Mouse (Mus musculus) left cerebral cortex, adult 18-20 months (tissue): ENCODE measurements at regions not wholly inside any gene's neighbourhood (a gene's known extent, or its start where the extent isn't known, plus 50 kb on each side); places are given as distances from the start of the nearest gene placed in this dataset.

Experiments
- DNase-seq, 2 experiments: peaks; one replicate each; pipeline ENCODE4 v3.0.0; 2021 to 2022; ENCODE audit warnings: low spot score in 2 of 2, mixed read lengths in 1 of 2

DNA sequence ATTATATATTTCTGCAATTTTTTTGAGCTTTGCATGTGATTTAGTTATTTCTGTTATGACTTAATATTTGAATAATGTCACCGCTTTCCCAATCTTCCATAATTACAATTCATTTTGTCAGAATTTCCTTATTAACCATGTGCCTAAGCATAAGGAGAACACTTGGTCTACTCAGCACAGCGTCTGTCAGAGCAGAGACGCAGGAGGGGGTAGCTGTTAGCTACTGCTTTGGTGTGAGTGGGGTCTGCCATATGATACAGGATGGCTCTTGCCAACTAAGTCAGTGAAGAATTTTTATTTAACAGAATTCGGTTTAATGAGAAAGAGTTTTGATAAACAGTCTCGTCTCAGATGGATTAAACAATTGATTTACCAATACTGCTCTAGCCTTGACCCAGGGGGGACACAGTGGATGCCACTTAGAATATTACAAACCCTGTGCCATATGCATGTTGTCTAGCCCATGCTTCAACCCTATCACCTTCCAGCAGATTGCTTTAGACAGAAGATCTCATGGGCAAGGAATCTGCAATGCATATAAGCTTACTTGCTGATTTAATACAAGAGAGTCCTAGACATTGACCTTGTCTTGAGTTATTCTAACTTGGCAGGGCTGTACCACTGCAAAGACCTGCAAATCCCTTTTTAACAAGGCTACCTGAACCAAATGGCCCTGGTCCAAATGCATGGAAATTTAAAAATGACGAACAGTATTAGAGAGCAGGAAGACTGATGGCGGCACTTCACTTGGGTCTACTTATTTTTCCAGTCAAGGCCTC is 434.9 kb downstream of the Rnf144b start:
- DNase-seq, result no peak

DNA sequence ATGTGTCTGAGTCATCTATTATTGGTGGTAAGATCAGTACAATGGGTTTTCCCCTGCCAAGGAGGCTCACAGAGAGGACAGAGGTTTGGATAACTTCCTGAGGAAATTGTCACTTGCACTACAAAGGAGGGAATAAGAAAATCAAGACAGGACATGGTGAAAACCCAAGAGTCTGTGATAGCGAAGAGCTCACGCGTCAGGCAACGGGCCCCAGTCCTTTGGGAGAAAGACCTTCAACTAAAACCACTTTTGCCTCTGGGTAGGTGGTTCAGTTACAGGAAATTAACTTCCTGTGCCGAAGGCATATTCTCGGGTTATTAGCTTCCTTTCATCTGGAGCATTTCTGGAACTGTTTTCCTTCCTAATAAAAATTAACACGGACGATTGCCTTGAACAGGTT is 440.4 kb downstream of the Rnf144b start:
- DNase-seq, result no peak

DNA sequence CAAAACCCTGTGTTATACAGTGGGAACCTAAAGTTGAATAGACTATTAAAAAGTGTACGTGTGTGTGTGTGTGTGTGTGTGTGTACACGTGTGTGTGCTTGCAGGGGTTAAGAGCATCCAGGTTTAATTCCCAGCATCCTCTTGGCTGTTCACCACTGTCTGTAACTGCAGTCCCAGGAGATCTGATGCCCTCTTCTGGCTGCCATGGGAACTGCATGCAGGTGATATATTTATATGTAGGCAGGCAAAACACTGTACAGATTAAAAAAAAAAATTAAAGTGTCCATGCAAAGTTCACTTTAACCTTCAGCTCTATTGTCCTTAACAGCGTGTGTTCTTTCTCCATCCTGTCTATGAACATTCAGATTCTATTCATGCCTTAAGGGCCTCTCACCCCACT is 454.1 kb downstream of the Rnf144b start:
- DNase-seq, result no peak

DNA sequence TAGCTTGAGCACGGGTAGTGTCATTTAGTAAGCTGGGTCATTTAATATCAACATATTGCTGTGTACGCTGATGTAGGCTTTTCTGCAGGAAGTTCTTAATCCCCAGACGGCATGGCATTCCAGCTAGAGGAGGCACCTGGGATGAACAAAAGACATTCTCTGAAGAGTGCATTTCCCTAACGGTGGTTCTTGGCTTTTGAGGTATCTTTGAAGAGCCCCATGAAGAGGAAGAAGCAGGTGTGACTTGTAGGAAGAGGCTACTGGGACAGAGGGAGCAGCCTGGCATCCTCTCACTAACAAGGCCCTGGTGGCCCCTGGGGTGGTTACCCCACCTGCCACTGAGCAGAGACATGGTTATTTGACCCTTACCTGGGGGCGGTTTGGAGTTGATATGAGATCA is 457.7 kb downstream of the Rnf144b start:
- no peak for DNase-seq

DNA sequence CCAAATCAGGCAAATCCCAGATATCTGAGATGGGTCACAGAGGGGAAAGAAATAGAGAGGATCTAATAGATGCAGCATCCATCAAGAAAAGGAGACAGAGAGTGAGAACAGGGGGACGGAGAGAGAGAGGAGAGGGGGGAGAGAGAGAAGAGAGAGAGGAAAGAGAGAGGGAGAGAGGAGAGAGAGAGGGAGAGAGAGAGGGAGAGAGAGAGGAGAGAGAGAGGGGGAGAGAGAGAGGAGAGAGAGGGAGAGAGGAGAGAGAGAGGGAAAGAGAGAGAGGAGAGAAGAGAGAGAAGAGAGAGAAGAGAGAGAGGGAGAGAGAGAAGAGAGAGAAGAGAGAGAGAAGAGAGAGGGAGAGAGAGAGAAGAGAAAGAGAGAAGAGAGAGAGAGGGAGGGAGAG is 462.7 kb downstream of the Rnf144b start:
- no peak for DNase-seq

DNA sequence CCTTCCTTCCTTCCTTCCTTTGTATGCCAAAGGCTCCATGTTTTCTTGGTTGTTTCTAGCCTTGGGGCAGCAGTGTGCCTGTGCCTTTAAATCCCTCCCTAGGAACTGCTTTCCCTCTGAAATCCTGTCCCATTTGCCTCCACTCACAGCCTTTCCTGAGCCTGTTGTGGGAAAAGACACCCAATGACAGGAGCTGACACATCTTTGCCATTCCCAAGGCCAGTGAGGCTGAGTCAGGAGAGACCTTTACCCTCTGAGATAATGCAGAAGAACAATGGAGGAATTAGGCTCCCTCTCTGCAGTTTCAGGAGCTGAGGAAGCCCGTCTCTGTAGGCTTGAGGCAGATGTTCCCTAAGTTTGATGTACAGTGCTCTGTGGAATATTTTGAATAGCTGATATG is 480.2 kb downstream of the Rnf144b start:
- DNase-seq, result no peak

DNA sequence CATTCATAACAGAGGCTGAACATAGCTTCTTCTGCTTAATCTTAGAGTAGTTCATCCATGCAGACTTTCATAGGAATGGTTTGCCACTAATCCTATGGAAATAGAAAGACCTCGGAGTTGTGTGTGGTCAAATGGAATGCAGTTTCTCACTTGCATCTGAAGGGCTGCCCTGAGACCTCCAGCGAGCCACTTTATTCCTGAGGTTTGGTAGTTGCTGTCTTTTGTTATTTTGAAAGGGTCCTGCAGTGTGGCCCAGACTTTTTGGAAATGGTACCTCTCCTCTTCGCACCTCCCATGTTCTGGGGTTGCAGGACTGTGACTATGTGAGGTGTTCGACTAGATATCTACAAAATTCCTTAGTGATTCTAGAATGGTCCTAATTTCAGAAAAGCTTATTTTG is 489.0 kb downstream of the Rnf144b start:
- no peak for DNase-seq

DNA sequence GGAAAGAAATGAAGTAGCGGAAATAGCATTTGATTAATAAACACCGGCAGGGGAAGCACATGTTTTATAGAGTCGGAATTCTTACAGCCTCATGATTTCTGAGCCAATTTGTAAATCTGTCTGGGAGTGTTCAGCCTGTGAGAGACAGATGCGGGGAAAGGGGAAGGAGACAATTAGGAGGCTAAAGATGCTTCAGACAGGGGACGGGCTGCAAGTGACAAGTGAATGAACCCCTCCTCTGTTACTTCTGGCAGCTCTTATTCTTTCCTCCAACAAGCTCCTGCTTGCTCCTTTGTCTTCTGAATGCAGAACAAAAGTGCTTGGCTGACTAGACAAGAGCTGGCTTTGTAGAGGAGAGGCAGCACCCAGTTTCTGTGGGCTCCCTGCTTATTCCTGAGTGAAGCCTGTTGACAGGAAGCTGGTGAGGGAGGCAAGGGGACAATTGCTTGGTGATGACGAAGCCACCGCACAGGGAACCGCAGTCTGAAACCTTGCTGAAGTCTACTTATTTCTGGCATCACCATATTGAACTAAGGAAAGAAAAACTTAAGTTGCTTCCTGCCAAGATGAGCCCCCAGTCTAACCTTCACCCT is 514.2 kb downstream of the Rnf144b start:
- no peak for DNase-seq

DNA sequence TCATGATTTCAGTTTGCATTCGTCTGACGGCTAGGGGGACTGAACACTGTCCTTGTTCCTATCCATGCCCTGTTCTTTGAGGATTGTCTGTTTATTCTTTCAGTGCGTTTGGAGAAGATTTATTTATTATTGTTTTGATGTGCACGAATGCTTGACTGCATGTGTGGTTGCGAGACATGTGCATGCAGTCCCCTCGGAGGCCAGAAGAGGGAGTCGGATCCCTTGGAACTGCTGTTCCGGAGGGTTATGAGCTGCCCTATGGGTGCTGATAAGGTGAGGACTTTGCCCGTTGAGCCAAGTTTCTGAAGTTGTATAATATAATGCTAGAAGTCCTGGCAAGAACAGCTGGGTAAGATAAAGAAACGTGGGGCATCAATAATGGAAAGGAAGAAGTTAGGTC is 519.9 kb downstream of the Rnf144b start:
- no peak for DNase-seq

DNA sequence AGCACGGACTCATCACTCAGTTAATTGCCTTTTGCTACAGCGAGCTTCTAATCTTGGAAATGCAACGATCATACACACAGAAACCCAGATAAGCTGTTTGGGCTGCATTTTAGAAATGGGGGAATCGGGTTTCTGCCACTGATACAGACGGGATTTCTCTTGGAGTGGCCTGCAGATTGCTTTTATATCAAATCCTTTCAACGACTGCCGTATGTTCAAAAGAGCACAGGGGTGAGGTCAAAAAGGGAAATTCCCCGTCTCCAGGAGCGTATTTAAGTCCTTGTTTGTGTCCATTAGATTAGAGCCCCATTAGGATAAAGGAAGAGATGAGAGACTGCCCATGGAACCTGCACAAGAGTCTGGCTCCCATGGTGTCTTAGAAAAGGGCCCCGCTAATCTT is 522.6 kb downstream of the Rnf144b start:
- no peak for DNase-seq

DNA sequence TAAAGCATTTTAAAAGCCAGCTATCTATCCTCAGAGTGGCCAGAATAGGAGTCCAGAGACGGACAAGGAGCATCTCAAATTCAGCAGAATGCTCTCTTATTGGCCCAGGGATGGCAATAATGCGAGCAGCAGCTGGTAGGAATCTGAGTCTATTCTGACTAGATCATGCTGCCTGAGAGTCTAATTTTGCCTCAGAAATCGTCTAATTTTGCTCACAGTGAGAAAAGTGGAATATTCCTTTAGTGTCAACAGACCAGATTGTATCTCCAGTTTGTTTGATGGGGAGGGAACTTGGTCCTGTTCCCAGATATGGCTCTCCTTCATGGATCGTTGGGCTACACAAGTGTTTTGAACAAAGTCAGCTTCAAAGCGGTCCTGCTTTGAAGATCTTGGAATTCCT is 525.2 kb downstream of the Rnf144b start:
- peak; percentile 5 to 37 for DNase-seq

DNA sequence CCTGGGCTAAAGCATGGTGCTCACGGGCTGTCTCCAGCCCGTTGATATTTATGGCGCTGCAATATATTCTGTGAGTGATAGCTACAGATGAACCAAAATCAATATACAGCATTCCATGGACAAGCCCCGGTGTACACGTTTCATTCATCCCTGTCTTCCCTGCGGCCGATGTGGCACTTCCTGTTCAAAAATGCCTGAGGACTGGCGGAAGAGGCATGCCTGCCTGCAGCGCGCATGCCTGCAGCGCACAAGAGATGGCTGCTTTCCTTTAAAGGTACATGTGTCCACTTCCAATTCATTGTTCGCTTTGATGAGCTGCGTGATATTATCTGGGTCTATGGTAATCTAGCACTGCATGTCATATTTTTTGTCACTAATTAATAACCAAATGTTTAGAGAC is 527.6 kb downstream of the Rnf144b start:
- no peak for DNase-seq

DNA sequence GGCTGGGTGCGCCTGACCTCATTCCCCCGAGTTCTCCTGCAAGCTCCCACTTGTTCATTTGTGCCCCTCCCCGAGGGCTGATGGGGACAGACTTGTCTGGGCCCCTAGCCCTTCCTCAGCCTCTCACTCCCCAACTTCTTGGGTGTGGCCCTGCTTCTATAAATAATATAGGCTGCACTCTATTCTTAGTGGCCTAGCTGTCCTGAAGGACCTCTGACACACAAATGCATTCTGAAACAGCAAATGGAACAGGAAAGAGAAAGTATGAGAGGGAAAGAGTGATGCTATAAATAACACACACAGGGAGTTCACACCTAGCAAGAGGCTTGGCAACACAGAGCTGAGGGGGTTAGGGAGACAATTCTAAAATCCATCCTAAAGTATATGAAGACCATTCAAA is 544.0 kb downstream of the Rnf144b start:
- DNase-seq, result no peak

DNA sequence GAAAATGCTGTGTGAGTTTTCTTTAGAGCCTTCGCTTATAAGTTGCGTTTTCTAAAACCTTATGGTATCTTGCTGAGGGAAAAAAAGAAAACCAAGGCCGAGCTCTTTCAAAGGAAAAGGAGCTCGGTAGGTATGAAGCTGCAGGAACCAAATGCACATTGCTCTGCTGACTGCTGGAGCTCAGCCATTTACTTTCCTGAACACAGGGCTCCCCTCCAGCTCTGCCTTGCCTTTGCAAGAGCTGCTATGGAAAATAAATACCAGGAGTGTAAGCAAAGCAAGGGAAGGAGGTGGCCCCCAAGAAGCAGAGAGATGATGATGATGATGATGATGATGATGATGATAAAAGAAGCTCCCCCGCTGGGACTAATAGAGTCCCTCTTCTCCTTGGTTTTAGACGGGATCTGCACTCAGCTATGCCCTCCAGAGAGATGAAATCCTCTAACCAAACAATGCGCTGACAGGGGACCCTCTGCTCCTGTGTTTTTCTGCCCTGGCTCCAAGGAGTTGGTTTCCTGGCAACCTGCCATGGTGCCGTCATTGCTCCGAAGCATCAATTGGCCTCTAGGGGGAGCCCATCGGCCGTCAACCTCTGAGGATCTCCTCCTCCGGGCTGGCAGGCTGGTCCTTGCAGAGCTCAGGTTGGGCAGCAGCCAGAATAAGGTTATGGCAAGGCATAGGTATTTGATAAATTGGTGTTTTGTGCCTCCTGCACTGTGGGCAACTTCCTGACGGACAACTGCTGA is 544.7 kb downstream of the Rnf144b start:
- peak; percentile 87 to 92 for DNase-seq

DNA sequence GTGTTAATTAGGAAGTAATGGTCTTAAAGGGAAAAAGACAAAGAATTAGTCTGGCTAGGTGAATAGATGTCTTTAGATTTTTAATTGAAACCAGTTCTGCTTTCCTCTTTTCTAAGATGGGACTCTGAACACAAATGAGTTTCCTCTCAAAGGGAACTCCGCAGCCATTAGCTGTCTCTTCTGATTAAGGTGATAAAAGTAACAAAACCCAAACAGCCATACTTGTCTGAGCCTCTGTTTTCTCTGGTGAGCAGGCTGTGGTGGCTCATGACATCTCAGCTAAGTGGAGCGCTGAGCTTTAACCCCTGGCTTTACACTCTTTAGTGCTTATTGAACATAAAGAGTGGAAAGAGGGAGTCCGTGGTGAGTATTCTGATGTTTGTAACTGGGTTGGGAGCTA is 565.7 kb downstream of the Rnf144b start:
- no peak for DNase-seq

DNA sequence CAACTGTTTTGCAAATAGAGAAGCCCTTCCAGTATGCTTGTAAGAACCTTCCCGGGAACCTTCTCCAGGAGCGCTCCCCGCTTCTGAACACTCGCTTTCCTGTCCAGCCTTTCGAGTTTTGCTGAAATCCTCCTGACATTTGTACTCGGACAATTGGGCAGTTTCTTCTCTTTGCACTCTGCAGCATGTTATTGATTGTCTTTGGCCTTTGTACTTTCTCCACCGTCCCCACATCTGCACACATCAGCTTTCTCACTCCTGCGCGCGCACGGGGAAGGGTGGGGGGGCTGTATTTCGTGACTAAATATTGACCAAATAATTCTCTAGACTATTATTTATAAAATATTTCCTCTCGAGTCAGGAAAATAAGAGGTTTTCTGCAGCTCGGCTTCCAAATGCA is 567.2 kb upstream of the Id4 start:
- DNase-seq, result no peak

DNA sequence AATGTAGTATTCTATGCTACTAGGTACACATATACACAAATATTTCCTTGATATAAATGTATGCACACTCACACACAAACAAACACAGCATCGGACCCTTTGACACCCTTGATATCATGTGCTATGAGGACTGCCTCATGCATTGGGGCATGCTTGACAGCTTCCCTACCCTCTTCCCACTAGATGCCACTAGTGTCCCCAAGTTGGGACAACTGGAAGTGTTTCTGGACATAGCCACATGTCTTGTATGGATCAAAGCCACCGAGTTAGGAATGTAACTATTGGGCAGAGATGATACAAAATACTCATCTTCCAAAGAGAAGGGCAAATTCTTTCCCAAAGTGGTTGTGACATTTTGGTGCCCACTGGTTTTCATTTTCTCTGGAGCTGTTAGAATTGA is 565.2 kb upstream of the Id4 start:
- DNase-seq, result no peak

DNA sequence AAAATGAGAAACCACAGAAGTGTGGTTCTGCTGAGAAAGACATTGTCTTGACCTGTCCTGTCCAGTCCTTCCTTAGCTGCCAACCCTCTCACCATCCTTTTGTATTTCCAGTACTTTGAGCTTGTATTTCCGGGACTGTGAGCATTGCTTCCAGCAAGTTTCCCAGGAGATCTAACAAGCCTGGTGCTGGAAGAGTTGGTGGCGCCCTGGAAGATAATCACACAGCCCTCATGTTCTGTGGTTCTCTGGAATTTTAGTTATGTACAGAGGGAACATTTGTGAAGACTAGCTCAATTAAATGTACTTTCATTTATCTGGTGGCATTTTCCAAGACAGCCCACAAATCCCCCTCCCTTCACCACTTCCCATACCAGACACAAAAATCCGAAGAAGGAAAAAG is 560.5 kb upstream of the Id4 start:
- DNase-seq, result peak in 1 of 2 experiments; percentile 5

DNA sequence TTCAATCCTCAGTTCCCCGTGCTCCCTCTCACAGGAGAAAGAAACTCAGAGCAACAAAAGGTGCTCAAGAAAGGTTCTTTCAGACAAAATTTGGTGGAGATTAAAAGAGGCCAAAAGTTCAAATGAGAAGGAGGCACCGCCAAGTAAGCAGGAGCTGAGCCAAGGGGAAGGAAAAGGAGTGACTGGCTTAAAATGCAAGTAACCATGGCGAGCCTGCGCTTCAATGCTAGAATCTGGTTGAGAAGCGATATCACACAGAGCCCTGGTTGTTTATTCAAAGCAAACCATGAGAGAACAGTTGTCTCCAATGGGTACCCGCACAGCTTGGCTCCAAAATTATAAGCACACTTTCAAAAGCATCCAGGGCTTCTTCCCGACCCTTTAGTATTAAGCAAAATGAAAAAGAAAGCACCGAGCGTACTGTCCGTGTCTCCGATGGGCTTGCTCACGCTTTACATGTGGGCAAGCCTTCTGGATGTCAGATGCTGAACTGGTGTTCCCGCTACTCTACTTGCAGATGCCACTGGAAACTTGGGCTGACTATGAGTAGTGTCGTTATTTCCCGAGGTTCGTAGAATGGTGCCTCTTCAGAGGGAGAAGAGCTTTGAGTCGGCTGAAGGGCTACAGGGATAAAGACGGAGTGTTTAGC is 552.9 kb upstream of the Id4 start:
- peak; percentile 3 to 30 for DNase-seq

DNA sequence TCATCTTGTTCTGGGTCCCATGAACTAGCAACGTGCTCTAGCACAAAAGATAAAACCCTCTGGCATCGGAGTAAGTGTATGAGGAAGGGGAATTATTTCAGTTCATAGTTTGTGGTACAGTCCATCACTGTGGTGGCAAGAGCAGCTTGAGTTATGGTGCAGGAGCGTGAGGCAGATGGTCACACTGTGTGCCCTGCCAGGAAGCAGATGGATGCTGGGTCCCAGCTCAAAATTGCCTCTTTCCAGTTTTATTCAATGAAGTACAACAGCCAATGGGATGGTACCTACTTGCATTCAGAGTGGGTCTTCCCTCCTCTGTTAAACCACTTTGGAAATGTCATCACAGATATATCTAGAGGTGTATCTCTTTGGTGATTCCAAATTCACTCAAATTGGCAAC is 551.7 kb upstream of the Id4 start:
- no peak for DNase-seq

DNA sequence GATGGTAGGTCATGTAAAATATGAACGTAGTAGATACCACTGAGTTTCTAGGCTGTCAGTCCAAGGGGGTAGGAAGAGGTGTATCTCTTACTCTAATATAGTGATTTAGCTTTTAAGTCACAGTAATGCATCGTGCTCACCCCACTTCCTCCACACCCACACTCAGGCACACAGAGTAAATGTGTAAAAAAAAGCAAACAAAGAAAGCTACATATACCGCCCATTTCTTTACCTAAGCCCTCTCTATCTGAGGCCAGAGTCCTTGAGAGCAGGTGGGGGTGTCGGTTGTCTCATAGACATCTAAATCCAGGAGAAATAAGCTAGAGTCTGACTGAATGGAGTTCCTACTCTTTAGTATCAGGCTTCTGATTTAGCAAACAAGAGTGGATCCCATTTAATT is 548.5 kb upstream of the Id4 start:
- DNase-seq, result no peak

DNA sequence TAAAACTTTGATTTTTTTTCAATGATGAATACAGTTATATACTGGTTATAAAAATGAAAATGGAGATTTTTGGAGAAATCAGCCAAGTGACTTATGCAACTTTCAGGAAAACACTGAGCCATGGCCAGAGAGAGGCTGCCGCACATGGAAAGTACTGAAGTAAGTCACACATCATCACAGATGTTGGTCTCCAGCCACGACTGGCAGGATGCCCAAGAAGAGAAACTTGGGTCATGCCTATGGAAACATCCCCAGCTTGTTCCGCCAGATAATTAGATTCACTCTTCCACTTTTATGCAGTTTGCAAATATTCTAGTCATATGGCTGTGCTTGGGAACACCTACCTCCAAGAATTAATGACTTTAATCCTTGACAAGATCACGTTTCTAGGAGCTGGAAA is 544.8 kb upstream of the Id4 start:
- DNase-seq, result no peak
